Comparison of ENCODE assay signal across 14 mouse cellular contexts in genomic region chr9:69246225-69246624, GRCm38 (mm10).
"Had no signal": no experiment of that assay in that cellular context is flagged by ENCODE, and none has a peak within 500 bp of the region (broad histone marks: within the 10 kb centered on the region; RNA-seq: fewer than 3 reads in every experiment).

No protein-coding gene starts in this region.

- DNase-seq: kidney, postnatal 14 days; layer of hippocampus, adult 9-11 months; liver, postnatal 0 days; lung, postnatal 10 days; lung, postnatal 4 days; midbrain, embryonic 14.5 days; thymus, adult 18-20 months; thymus, postnatal 36 days had no signal

- H3K9ac ChIP-seq: limb, embryonic 15.5 days; liver, embryonic 14.5 days; liver, postnatal 0 days; lung, embryonic 15.5 days had no signal

- H3K36me3 ChIP-seq: limb, embryonic 15.5 days; lung, embryonic 15.5 days had no signal

- H3K4me3 ChIP-seq: layer of hippocampus, adult 2 months; limb, embryonic 15.5 days; lung, embryonic 15.5 days had no signal

- H3K27ac ChIP-seq: layer of hippocampus, adult 2 months; limb, embryonic 15.5 days; liver, embryonic 14.5 days; lung, embryonic 15.5 days had no signal

- ATAC-seq: liver, postnatal 0 days had no signal

- H3K4me1 ChIP-seq: lung, embryonic 15.5 days had no signal

- H3K4me2 ChIP-seq: limb, embryonic 15.5 days; liver, embryonic 11.5 days; lung, embryonic 15.5 days; midbrain, embryonic 11.5 days had no signal

- H3K27me3 ChIP-seq: limb, embryonic 15.5 days; lung, embryonic 15.5 days had no signal

- H3K9me3 ChIP-seq: limb, embryonic 15.5 days; lung, embryonic 15.5 days had no signal
